Mouse (Mus musculus): ENCODE measurements around the gene Rbpj. TPM values are rescaled to one million over a fixed set of nuclear protein-coding genes. Genes with fewer than 3 reads are reported as not detected.

The Rbpj gene
- polyA plus RNA-seq, 1 experiment from 2014 or later, result 33.1 TPM

- 73% methylated on average over 5 of the region's 5 CpGs for WGBS
- H3K9ac ChIP-seq (replicated peaks; ENCODE audit: low read length), result no peak overlapping the region
- H3K27me3 ChIP-seq (ENCODE audit: insufficient read depth, low read length), result no peaks in the 10 kb centered on the region
- peaks cover 25% of the 10 kb centered on the region for H3K4me1 ChIP-seq (ENCODE audit: insufficient read depth, low read length)
- no peak overlapping the region for H3K27ac ChIP-seq (ENCODE audit: low read length)
- H3K9me3 ChIP-seq (ENCODE audit: low read length), result no peaks in the 10 kb centered on the region
- no peak overlapping the region for H3K4me3 ChIP-seq (ENCODE audit: low read length)
- H3K36me3 ChIP-seq (ENCODE audit: insufficient read depth, low read length), result no peaks in the 10 kb centered on the region
- H3K4me2 ChIP-seq (replicated peaks; ENCODE audit: low read depth, low read length), result no peak overlapping the region
- no peak for ATAC-seq (ENCODE audit: low FRiP score, low TSS enrichment)
Observed at GRCm38 (mm10) chr5:53593080-53593688, 127.2 kb downstream of the Rbpj start.

- H3K9ac ChIP-seq (replicated peaks; ENCODE audit: low read length), result no peak overlapping the region
- no peaks in the 10 kb centered on the region for H3K36me3 ChIP-seq (ENCODE audit: insufficient read depth, low read length)
- 30% methylated on average over 4 of the region's 4 CpGs for WGBS
- H3K4me3 ChIP-seq (ENCODE audit: low read length), result no peak overlapping the region
- H3K27ac ChIP-seq (ENCODE audit: low read length), result no peak overlapping the region
- no peak overlapping the region for H3K4me2 ChIP-seq (replicated peaks; ENCODE audit: low read depth, low read length)
- no peak for ATAC-seq (ENCODE audit: low FRiP score, low TSS enrichment)
- H3K4me1 ChIP-seq (ENCODE audit: insufficient read depth, low read length), result peaks cover 22% of the 10 kb centered on the region
- no peaks in the 10 kb centered on the region for H3K27me3 ChIP-seq (ENCODE audit: insufficient read depth, low read length)
- no peaks in the 10 kb centered on the region for H3K9me3 ChIP-seq (ENCODE audit: low read length)
Observed at GRCm38 (mm10) chr5:53594274-53594673, 128.3 kb downstream of the Rbpj start.

DNA sequence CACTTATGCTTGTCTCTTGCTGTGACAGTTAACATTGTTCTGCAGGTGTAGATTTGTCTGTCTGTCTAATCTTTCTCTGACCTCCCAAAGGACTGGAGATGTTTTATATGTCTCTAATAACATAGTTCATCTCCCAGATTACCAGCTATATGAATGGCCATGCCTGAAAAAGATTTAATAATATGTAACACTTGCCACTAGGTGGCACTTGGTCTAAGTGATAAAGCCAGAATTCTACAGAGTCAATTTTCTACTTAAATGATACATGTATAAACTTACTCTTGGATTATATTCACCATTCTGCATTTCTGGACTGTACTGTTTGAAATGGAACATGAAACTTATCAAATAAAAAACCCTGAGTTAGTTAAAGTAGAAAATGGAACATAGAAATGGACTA, 132.6 kb downstream of the Rbpj start:
- Histone ChIP-seq H3K27ac (ENCODE audit: low read length) (no peak overlapping the region), H3K9me3 (ENCODE audit: low read length) (no peaks in the 10 kb centered on the region), H3K36me3 (ENCODE audit: insufficient read depth, low read length) (no peaks in the 10 kb centered on the region), H3K4me3 (ENCODE audit: low read length) (no peak overlapping the region), H3K9ac (replicated peaks; ENCODE audit: low read length) (no peak overlapping the region), H3K4me2 (replicated peaks; ENCODE audit: low read depth, low read length) (no peak overlapping the region), H3K4me1 (ENCODE audit: insufficient read depth, low read length) (peaks cover 20% of the 10 kb centered on the region), H3K27me3 (ENCODE audit: insufficient read depth, low read length) (no peaks in the 10 kb centered on the region)
- ATAC-seq (ENCODE audit: low FRiP score, low TSS enrichment), result no peak

GRCm38 (mm10) chr5:53599116-53599515, 133.2 kb downstream of the Rbpj start:
- Histone ChIP-seq H3K4me3 (ENCODE audit: low read length) (no peak overlapping the region), H3K9ac (replicated peaks; ENCODE audit: low read length) (no peak overlapping the region), H3K36me3 (ENCODE audit: insufficient read depth, low read length) (no peaks in the 10 kb centered on the region), H3K27me3 (ENCODE audit: insufficient read depth, low read length) (no peaks in the 10 kb centered on the region), H3K27ac (ENCODE audit: low read length) (no peak overlapping the region), H3K4me1 (ENCODE audit: insufficient read depth, low read length) (peaks cover 21% of the 10 kb centered on the region), H3K4me2 (replicated peaks; ENCODE audit: low read depth, low read length) (no peak overlapping the region), H3K9me3 (ENCODE audit: low read length) (no peaks in the 10 kb centered on the region)
- WGBS, result 78% methylated on average over 1 of the region's 1 CpGs
- no peak for ATAC-seq (ENCODE audit: low FRiP score, low TSS enrichment)

GRCm38 (mm10) chr5:53602194-53602593, 136.2 kb downstream of the Rbpj start:
- H3K9ac ChIP-seq (replicated peaks; ENCODE audit: low read length), result no peak overlapping the region
- no peaks in the 10 kb centered on the region for H3K27me3 ChIP-seq (ENCODE audit: insufficient read depth, low read length)
- 58% methylated on average over 8 of the region's 8 CpGs for WGBS
- no peaks in the 10 kb centered on the region for H3K9me3 ChIP-seq (ENCODE audit: low read length)
- no peak overlapping the region for H3K4me2 ChIP-seq (replicated peaks; ENCODE audit: low read depth, low read length)
- ATAC-seq (ENCODE audit: low FRiP score, low TSS enrichment), result peak; percentile 65; the same call in 1 of the 2 replicates
- H3K36me3 ChIP-seq (ENCODE audit: insufficient read depth, low read length), result no peaks in the 10 kb centered on the region
- 0 out of 2 replicates have a peak overlapping the region, but pooled peaks have one; percentile 24 for H3K27ac ChIP-seq (ENCODE audit: low read length)
- no peak overlapping the region for H3K4me3 ChIP-seq (ENCODE audit: low read length)
- H3K4me1 ChIP-seq (ENCODE audit: insufficient read depth, low read length), result peaks cover 18% of the 10 kb centered on the region

DNA sequence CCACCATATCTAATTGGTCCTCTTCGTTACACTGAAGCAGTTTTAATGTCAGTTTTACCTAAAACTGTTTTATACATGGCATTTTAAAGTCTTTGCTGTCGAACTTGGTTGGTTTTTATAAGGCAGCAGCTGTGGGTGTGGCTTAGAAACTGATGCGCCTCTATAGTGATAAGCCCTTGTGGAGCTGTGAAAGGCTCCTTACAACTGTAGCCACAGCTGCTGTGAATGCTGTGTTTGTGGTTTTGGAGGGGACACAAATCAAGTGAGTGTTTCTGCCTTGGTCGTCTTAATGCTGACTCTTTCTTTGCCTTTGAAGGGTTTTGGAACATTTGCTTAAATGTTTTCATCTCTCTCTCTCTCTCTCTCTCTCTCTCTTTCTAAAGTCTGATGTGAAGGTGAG, 139.5 kb downstream of the Rbpj start:
- peaks cover 22% of the 10 kb centered on the region for H3K4me1 ChIP-seq (ENCODE audit: insufficient read depth, low read length)
- no peaks in the 10 kb centered on the region for H3K27me3 ChIP-seq (ENCODE audit: insufficient read depth, low read length)
- no peak overlapping the region for H3K9ac ChIP-seq (replicated peaks; ENCODE audit: low read length)
- no peak overlapping the region for H3K27ac ChIP-seq (ENCODE audit: low read length)
- no peak overlapping the region for H3K4me2 ChIP-seq (replicated peaks; ENCODE audit: low read depth, low read length)
- H3K36me3 ChIP-seq (ENCODE audit: insufficient read depth, low read length), result no peaks in the 10 kb centered on the region
- no peaks in the 10 kb centered on the region for H3K9me3 ChIP-seq (ENCODE audit: low read length)
- H3K4me3 ChIP-seq (ENCODE audit: low read length), result no peak overlapping the region
- 74% methylated on average over 4 of the region's 4 CpGs for WGBS
- ATAC-seq (ENCODE audit: low FRiP score, low TSS enrichment), result no peak

DNA sequence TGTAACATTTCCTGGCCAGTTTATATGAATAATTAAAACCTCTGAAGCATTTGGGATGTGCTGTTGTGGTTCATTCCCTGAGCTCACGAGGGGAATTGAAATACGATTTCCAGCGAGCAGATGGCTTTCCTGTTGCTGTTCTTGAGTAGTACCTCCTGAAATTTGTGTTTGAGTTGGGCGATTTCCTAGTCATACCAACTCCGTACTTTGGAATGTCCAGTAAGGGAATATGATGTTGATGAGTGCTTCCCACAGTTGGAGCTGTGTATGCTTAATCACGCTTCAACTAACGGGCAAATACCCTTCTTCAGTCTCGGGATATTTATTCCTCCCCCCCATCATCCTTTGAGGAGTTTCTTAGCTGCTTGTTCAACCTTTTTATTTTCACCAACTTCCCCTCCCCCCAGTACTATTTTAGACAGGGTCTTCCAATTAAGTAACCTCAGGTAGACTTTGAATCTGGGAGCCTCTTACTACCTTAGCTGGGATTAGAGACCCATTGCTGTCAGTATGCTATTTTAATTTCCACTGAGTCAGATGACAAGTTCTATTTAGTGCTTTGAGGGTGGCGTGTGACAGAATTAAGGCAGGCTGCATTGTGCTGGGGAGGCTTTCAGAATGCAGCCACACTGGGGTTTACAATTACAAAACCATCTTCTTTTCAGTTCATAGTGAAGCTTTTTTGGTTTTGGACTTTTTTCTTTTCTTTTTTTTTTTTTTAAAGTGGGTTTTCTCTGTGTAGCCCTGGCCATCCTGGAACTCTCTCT, 141.5 kb downstream of the Rbpj start:
- Histone ChIP-seq H3K4me2 (replicated peaks; ENCODE audit: low read depth, low read length) (no peak overlapping the region), H3K9me3 (ENCODE audit: low read length) (no peaks in the 10 kb centered on the region), H3K36me3 (ENCODE audit: insufficient read depth, low read length) (no peaks in the 10 kb centered on the region), H3K27ac (ENCODE audit: low read length) (no peak overlapping the region), H3K27me3 (ENCODE audit: insufficient read depth, low read length) (no peaks in the 10 kb centered on the region), H3K9ac (replicated peaks; ENCODE audit: low read length) (no peak overlapping the region), H3K4me1 (ENCODE audit: insufficient read depth, low read length) (peaks cover 14% of the 10 kb centered on the region; the same call in 1 of the 2 replicates), H3K4me3 (ENCODE audit: low read length) (no peak overlapping the region)
- WGBS, result 52% methylated on average over 9 of the region's 9 CpGs
- ATAC-seq (ENCODE audit: low FRiP score, low TSS enrichment), result no peak

DNA sequence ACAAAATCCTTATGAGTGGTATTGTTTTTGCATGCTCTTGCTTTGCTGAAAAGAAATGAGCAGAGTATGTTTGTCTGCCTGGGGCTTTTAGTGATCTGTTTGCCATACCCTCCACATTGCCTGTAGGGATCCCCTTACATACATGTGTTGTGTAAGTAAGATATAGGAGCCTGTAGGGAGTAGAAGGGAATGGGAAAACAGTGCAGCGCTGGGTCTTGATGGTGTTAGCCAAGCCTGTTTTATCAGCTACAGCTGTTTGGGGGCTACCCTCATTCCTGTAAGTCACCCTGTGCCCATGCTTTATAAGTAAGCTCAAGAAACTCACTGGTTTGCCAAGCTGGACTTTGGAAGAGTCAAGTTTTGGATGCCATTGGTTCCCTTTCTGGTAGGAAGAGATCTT, 152.9 kb downstream of the Rbpj start:
- H3K27me3 ChIP-seq (ENCODE audit: insufficient read depth, low read length), result no peaks in the 10 kb centered on the region
- peaks cover 6% of the 10 kb centered on the region for H3K9me3 ChIP-seq (ENCODE audit: low read length)
- no peak for ATAC-seq (ENCODE audit: low FRiP score, low TSS enrichment)
- 0 out of 2 replicates have a peak, but pooled peaks cover 5% of the 10 kb centered on the region for H3K36me3 ChIP-seq (ENCODE audit: insufficient read depth, low read length)
- H3K4me1 ChIP-seq (ENCODE audit: insufficient read depth, low read length), result peaks cover 21% of the 10 kb centered on the region; the same call in 1 of the 2 replicates
- no peak overlapping the region for H3K27ac ChIP-seq (ENCODE audit: low read length)
- H3K4me3 ChIP-seq (ENCODE audit: low read length), result no peak overlapping the region
- WGBS, result 63% methylated on average over 1 of the region's 1 CpGs
- no peak overlapping the region for H3K4me2 ChIP-seq (replicated peaks; ENCODE audit: low read depth, low read length)
- no peak overlapping the region for H3K9ac ChIP-seq (replicated peaks; ENCODE audit: low read length)

GRCm38 (mm10) chr5:53632026-53632425, 166.1 kb downstream of the Rbpj start:
- H3K4me3 ChIP-seq (ENCODE audit: low read length), result no peak overlapping the region
- WGBS, result 61% methylated on average over 3 of the region's 3 CpGs
- H3K27me3 ChIP-seq (ENCODE audit: insufficient read depth, low read length), result no peaks in the 10 kb centered on the region
- no peak for ATAC-seq (ENCODE audit: low FRiP score, low TSS enrichment)
- H3K9me3 ChIP-seq (ENCODE audit: low read length), result no peaks in the 10 kb centered on the region
- H3K27ac ChIP-seq (ENCODE audit: low read length), result no peak overlapping the region
- H3K36me3 ChIP-seq (ENCODE audit: insufficient read depth, low read length), result peaks cover 7% of the 10 kb centered on the region; the same call in 1 of the 2 replicates
- no peak overlapping the region for H3K9ac ChIP-seq (replicated peaks; ENCODE audit: low read length)
- no peak overlapping the region for H3K4me2 ChIP-seq (replicated peaks; ENCODE audit: low read depth, low read length)
- H3K4me1 ChIP-seq (ENCODE audit: insufficient read depth, low read length), result no peaks in the 10 kb centered on the region

DNA sequence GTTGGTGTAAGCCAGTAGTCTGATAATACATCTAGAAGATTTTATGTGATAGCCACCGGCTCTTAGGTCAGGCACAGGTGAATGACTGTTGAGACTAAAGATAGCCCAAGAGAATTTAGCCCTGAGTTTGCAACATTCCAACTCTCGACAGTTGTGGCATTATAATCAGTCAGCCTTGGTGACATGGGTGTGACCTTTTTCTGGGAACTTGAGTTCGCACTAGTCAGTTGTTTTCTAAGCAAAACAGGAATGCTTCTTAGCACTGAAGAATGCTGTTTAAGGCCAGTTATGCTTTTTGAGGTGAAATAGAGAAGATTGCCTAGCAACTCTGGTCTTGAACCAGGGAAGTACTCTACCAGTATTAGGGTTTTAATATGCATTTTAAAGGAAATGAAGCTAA, 170.8 kb downstream of the Rbpj start:
- no peak overlapping the region for H3K27ac ChIP-seq (ENCODE audit: low read length)
- no peaks in the 10 kb centered on the region for H3K9me3 ChIP-seq (ENCODE audit: low read length)
- H3K27me3 ChIP-seq (ENCODE audit: insufficient read depth, low read length), result no peaks in the 10 kb centered on the region
- no peak overlapping the region for H3K4me2 ChIP-seq (replicated peaks; ENCODE audit: low read depth, low read length)
- no peak overlapping the region for H3K9ac ChIP-seq (replicated peaks; ENCODE audit: low read length)
- 58% methylated on average over 3 of the region's 3 CpGs for whole genome bisulfite sequencing
- no peak overlapping the region for H3K4me3 ChIP-seq (ENCODE audit: low read length)
- H3K36me3 ChIP-seq (ENCODE audit: insufficient read depth, low read length), result 0 out of 2 replicates have a peak, but pooled peaks cover 4% of the 10 kb centered on the region
- H3K4me1 ChIP-seq (ENCODE audit: insufficient read depth, low read length), result no peaks in the 10 kb centered on the region
- no peak for ATAC-seq (ENCODE audit: low FRiP score, low TSS enrichment)
